Mouse (Mus musculus): Measurements from ENCODE around the gene Fads3.
A peak's percentile ranks its signal among the peaks of the same experiment; 100 is the strongest.

The Fads3 gene

GRCm38 (mm10) chr19:10053692-10054260 lies 12.4 kb downstream of the Fads3 start:
- DNase-seq (ENCODE audit: low spot score): no peak

DNA sequence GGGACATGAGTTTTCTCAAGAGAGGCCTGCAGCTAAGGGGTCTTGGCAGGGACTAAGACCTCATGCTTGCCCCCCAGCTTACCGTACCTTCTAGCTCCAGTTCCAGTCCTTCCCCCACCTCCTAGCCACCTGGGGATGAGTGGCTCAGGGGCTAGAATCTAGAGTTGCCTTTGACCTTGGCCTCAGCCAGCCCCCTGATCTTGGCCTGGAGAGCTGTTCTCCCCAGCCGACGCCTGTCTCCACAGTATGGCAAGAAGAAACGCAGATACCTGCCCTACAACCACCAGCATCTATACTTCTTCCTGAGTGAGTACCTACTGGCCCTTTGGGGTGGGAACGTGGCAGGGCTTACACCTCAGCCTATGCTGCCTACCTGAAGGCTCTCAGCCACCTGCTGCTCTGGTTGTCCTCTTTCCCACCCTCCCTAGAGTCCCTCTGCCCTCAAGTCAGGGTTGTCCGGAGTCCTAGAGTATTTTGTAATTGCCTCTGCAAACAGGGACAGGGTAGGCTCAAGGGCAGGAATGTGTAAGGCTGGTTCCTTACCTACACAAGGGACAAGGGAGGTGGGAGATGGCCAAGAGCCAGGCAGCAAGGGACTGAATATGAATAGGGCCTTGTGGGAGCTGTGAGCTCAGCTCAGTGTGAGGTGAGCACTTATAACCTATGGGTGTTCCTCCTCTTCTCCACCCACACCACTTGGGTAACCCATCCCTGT lies 13.1 kb downstream of the Fads3 start:
- no peak for DNase-seq (ENCODE audit: low spot score)

- no peak for DNase-seq (ENCODE audit: low spot score)
These were observed 13.9 kb downstream of the Fads3 start for GRCm38 (mm10) chr19:10055261-10055660.

DNA sequence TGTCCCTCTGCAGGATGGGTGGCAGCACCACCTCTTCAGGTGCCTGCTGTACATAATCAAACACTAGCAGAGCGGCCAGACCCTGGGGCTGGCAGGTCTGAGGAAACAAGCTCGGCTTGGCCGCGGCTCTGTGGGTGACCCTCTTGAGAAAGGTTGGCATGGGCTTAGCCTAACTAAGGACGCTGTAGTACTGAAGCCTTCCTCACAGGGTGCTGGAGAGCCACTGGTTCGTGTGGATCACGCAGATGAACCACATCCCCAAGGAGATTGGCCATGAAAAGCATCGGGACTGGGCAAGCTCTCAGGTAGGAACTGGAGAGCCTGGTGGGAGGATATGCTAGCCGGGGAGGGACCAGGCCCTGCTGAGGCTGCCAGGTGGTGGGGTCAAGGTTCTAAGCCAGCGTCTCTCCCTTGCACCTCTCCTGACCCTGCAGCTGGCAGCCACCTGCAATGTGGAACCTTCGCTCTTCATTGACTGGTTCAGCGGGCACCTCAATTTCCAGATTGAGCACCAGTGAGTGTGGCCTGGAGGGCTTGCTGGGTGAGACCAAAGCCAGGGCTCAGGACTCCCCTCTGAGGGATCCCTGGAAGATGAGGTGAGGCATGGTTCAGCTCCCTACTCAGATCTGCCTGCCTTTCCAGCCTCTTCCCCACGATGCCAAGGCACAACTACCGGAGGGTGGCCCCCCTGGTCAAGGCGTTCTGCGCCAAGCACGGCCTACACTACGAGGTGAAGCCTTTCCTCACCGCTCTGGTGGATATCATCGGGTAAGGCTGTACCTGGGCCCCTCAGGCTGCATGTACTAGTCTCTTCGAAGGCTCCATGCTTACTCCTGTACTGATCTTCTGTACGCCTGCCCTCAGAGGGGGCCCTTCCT lies 14.7 kb downstream of the Fads3 start:
- DNase-seq (ENCODE audit: low spot score): no peak

GRCm38 (mm10) chr19:10056686-10057085 lies 15.3 kb downstream of the Fads3 start:
- DNase-seq (ENCODE audit: low spot score): no peak

- no peak for DNase-seq (ENCODE audit: low spot score)
These were observed 16.4 kb downstream of the Fads3 start for GRCm38 (mm10) chr19:10057486-10058351.

- DNase-seq (ENCODE audit: low spot score): no peak
These were observed 17.0 kb downstream of the Fads3 start for GRCm38 (mm10) chr19:10058352-10058825.

GRCm38 (mm10) chr19:10058876-10059427 lies 17.6 kb downstream of the Fads3 start:
- DNase-seq (ENCODE audit: low spot score): no peak

DNA sequence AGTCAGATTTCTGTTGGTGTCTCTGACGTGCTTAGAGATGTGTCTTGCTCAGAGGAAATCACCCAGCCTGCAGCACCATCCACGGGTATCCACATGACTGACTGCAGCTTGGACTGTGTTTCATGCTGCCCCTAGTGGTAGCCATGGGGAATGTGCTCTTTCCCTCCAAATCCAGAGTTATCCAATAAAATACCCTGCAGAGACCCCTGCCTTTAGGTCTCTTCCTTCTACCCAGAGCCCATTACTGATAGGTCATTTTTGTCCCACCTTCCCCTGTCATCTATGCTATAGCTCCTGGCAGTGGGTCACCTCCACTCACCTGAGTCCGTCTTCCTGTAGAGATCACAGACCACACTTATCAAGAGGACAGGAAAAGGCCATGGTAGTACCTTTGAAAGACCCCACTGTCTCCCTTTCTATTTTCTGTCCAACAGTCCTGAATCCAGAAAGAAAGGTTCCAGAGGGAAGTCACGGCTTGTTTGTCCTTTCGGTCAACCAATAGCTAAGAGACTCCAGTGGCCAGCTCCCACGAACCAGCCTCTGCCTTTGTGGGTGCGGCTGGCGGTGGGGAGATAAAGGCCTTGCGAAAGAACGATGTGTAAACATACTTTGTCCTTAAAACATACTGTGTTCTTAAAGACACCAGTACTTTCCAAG lies 18.7 kb downstream of the Fads3 start:
- DNase-seq (ENCODE audit: low spot score): peak; percentile 45

DNA sequence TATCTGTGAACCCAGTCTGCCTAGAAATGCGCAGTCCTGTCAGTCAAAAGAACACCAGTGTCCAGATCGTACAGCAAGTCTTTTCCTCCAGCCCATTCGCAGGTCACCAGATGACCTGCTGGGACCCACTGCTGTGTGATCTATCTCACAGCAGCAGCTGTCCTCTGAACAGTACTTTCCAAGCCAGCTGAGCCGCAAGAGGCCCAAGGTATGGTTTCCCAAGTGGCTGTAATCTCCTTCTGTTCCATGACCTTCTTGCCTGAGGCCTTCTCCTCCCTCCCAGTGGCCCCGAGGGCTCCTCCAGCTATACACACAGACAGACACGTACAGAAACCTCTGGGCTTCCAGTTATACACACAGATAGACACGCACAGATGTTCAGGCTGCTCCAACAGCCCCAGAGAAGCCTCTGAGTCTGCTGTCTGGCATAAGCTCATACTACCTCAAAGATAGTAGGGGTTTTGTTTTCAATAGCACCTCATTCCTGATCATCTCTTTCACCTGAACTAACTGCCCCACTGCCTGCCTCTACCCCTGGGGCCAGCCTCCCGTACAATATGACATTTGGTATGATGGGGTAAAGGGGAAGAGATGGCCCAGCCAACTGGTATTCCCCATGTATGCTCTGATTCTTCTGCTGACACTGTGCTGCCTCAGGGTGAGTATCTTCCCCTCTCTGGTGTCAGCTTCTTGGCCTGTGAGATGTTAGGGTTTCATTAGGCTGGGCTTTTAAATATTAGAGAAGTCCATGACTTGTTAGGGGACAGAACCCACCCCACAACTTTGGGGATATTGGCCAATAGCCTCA lies 19.6 kb downstream of the Fads3 start:
- DNase-seq (ENCODE audit: low spot score): no peak

DNA sequence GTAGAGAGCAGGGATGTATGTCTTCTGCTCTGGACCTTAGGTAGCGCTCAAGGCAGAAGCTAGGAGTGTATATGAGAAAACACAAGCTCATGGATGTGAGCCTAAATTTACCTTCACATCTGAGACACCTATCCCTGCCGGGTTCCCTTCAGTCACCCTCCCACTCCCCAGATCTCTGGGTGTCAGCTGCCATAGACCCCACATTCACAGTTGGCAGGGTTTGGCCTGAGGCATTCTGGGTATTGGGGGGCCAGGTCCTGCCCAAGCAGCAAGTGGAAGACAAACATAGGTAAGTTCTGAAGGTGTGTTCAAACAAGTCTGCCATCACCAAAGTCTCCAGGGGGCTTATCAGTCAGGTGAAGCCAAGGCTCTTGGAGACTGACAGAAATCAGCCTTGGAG lies 20.3 kb downstream of the Fads3 start:
- no peak for DNase-seq (ENCODE audit: low spot score)

GRCm38 (mm10) chr19:10062292-10062691 lies 20.9 kb downstream of the Fads3 start:
- no peak for DNase-seq (ENCODE audit: low spot score)

- no peak for DNase-seq (ENCODE audit: low spot score)
These were observed 21.5 kb downstream of the Fads3 start for GRCm38 (mm10) chr19:10062862-10063261.

GRCm38 (mm10) chr19:10064173-10065012 lies 23.0 kb downstream of the Fads3 start:
- DNase-seq (ENCODE audit: low spot score): no peak

DNA sequence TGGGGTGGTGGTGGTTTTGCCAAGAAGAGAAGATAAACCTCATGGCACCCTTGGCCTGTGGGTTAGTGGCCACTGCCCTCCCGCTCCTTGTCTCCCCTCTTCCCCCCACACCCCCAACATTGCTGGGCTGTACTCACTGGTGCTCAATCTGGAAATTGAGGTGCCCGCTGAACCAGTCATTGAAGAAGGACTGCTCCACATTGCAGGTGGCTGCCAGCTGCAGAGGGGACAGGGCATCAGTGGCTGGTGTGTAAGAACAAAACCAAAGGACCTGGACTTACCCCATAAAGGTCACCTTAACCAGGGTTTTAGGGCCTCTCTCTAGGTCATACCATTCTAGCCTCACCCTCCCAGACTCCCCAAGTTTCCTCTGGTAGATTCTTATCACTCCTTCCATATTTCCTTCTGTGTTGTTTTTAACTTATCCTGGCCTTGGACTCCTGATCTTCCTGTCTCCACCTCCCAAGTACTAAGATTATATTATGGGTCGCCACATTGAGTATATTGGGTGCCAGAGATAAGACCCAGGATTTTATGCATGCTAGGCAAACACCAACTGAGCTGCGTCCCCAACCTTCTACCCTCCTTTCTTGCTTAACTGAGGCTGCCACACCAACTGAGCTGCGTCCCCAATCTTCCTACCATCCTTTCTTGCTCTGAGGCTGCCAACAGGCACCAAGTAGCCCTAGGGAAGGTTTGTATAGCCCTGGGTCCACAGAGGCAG lies 24.3 kb downstream of the Fads3 start:
- DNase-seq (ENCODE audit: low spot score): no peak

DNA sequence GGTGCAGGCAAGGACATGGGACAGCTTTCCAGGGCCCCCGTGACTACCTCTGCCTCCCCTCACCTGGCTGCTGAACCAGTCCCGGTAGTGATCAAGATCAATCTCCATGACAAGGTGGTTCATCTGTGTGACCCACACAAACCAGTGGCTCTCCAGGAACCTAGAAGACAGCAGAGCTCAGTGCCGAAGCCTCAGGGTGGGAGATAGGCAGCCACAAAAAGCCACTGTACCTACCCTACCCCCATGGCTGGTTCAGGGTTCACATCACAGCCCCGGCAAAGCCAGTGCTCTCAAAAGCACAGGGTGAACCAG lies 24.8 kb downstream of the Fads3 start:
- DNase-seq (ENCODE audit: low spot score): no peak

DNA sequence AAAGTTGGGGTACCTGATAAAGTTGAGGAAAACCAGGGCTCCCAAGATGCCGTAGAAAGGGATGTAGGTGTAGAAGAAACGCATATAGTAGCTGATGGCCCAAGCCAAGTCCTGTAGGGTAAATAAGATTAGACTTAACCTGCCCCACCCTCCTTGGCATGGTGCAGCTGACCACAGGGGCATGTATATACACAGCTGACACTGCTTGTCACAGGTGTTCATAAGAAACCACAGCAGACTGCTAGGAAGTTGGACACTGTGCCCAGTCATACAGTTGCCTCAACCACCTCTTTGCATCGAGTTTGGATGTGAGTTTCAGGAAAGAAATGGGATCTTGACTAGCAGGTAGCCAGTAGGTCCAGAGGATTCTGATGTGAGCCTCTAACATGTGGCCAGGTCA lies 25.1 kb downstream of the Fads3 start:
- no peak for DNase-seq (ENCODE audit: low spot score)

- DNase-seq (ENCODE audit: low spot score): no peak
These were observed 26.3 kb downstream of the Fads3 start for GRCm38 (mm10) chr19:10067701-10068100.
